8 mouse cellular contexts compared by ENCODE assay signal in the genomic region with DNA sequence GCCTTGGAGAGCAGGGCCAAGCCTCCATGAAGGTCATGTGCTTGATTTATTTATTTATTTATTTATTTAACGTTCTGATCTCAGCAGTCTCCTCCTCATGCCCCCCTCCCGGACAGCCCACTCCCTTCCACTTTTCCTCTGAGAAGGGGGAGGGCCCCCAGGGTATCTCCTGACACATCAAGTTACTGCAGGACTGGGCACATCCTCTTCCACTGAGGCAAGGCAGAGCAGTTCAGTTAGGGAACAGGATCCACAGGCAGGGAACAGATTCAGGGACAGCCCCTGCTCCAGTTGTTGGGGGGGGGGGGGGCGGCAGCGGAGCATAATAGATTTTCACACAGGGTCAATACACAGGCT. TPM values are rescaled to one million over a fixed set of nuclear protein-coding genes. Genes with fewer than 3 reads are reported as not detected.
DNase-seq lines count a peak whose midpoint lies in the region; ATAC-seq and TF ChIP-seq lines count a peak whose summit lies in the region.

No protein-coding gene starts in this region.

- H3K9ac ChIP-seq in forebrain, embryonic 12.5 days, result no peak overlapping the region
- H3K9ac ChIP-seq in limb, embryonic 11.5 days (ENCODE audit: low read length), result no peak overlapping the region
- H3K9ac ChIP-seq in neural tube, embryonic 12.5 days, result no peak overlapping the region

- H3K4me3 ChIP-seq in left cerebral cortex, adult 2 months, result peak overlapping the region; percentile 45
- no peak overlapping the region for H3K4me3 ChIP-seq in forebrain, embryonic 12.5 days (replicated peaks)
- H3K4me3 ChIP-seq in limb, embryonic 11.5 days (ENCODE audit: low read depth, low read length), result no peak overlapping the region
- H3K4me3 ChIP-seq in neural tube, embryonic 12.5 days, result no peak overlapping the region

- intact Hi-C loops in left cerebral cortex, adult 2 months (cut with DNase I), result loop anchor here (2.0 kb wide), 1 partner anchor 350 kb away; no protein-coding TSS in a partner anchor
- intact Hi-C loops in gastrocnemius, postnatal 36 days (cut with DNase I), result loop anchor here (2.0 kb wide), 1 partner anchor 350 kb away; no protein-coding TSS in a partner anchor

- H3K27ac ChIP-seq in left cerebral cortex, adult 2 months, result no peak overlapping the region
- H3K27ac ChIP-seq in forebrain, embryonic 12.5 days, result no peak overlapping the region
- no peak overlapping the region for H3K27ac ChIP-seq in limb, embryonic 11.5 days (replicated peaks; ENCODE audit: low read depth, low read length)
- no peak overlapping the region for H3K27ac ChIP-seq in neural tube, embryonic 12.5 days

- H3K9me3 ChIP-seq in forebrain, embryonic 12.5 days, result no peaks in the 10 kb centered on the region
- H3K9me3 ChIP-seq in limb, embryonic 11.5 days (ENCODE audit: control insufficient read depth, low read length), result no peaks in the 10 kb centered on the region
- no peaks in the 10 kb centered on the region for H3K9me3 ChIP-seq in neural tube, embryonic 12.5 days

- DNase-seq in left cerebral cortex, adult 2 months (ENCODE audit: extremely low spot score in 1 of 2, low spot score in 2 of 2), result no peak
- DNase-seq in left cerebral cortex, adult 18-20 months (ENCODE audit: low spot score in 2 of 2), result no peak
- DNase-seq in limb, embryonic 11.5 days (ENCODE audit: low spot score), result no peak
- DNase-seq in gastrocnemius, postnatal 36 days, result no peak
- no peak for DNase-seq in urinary bladder, postnatal 14 days (ENCODE audit: low spot score)
- DNase-seq in spleen, postnatal 10 days (ENCODE audit: low spot score in 2 of 2), result no peak

- no peaks in the 10 kb centered on the region for H3K36me3 ChIP-seq in forebrain, embryonic 12.5 days (replicated peaks)
- H3K36me3 ChIP-seq in limb, embryonic 11.5 days (ENCODE audit: control insufficient read depth, insufficient read depth, low read length), result no peaks in the 10 kb centered on the region
- no peaks in the 10 kb centered on the region for H3K36me3 ChIP-seq in neural tube, embryonic 12.5 days

- H3K27me3 ChIP-seq in forebrain, embryonic 12.5 days, result no peaks in the 10 kb centered on the region
- no peaks in the 10 kb centered on the region for H3K27me3 ChIP-seq in limb, embryonic 11.5 days (ENCODE audit: control insufficient read depth, insufficient read depth, low read length)
- no peaks in the 10 kb centered on the region for H3K27me3 ChIP-seq in neural tube, embryonic 12.5 days (replicated peaks)

- 69% methylated on average over 4 of the region's 4 CpGs for WGBS in forebrain, embryonic 12.5 days
- WGBS in limb, embryonic 11.5 days, result 68% methylated on average over 4 of the region's 4 CpGs
- 74% methylated on average over 4 of the region's 4 CpGs for WGBS in neural tube, embryonic 12.5 days

- peak overlapping the region; percentile 65 for H3K4me2 ChIP-seq in forebrain, embryonic 12.5 days
- H3K4me2 ChIP-seq in limb, embryonic 11.5 days (ENCODE audit: low read depth, severe bottlenecking), result peak overlapping the region; percentile 49; the same call in 1 of the 2 replicates
- peak overlapping the region; percentile 65 for H3K4me2 ChIP-seq in neural tube, embryonic 12.5 days (replicated peaks)

- TF ChIP-seq CTCF in left cerebral cortex, adult 2 months (IDR thresholded peaks at IDR 0.05), result no peak

- ATAC-seq in forebrain, embryonic 12.5 days (ENCODE audit: low FRiP score), result peak; percentile 74
- ATAC-seq in limb, embryonic 11.5 days (ENCODE audit: insufficient number of reproducible peaks, low FRiP score, low TSS enrichment, low read depth), result peak; percentile 62; the same call in 1 of the 2 replicates
- ATAC-seq in neural tube, embryonic 12.5 days (ENCODE audit: low FRiP score, low read depth), result peak; percentile 67

- H3K4me1 ChIP-seq in forebrain, embryonic 12.5 days, result peaks cover 8% of the 10 kb centered on the region
- H3K4me1 ChIP-seq in limb, embryonic 11.5 days (ENCODE audit: control insufficient read depth, insufficient read depth, low read length), result no peaks in the 10 kb centered on the region
- peaks cover 5% of the 10 kb centered on the region; the same call in 1 of the 2 replicates for H3K4me1 ChIP-seq in neural tube, embryonic 12.5 days

RNA-seq across cellular contexts. Expression of a gene that starts 40.8 kb away (rescaled TPM):
- 10 to 100 TPM in 1 of 2 experiments, 1 to 10 TPM in 1; 9.8 to 12.2 TPM for total RNA-seq in left cerebral cortex, adult 2 months (2021)
- total RNA-seq in left cerebral cortex, adult 18-20 months (2021), result 10 to 100 TPM; 11.5 to 12.6 TPM
- 21.2 and 22.2 TPM in 2 replicates for polyA plus RNA-seq in forebrain, embryonic 12.5 days (2016; fragmentation: Nextera tagmentation; extraction: Ambion mirVana)
- 22.7 and 24.4 TPM in 2 replicates for polyA plus RNA-seq in limb, embryonic 11.5 days (2014; fragmentation: Nextera tagmentation; extraction: Ambion mirVana)
- polyA plus RNA-seq in neural tube, embryonic 12.5 days (2016; fragmentation: Nextera tagmentation; extraction: Ambion mirVana), result 19.6 and 20.1 TPM in 2 replicates
- total RNA-seq in gastrocnemius, postnatal 36 days (2021), result 1 to 10 TPM; 5.1 to 6.3 TPM
